Mouse (Mus musculus) yolk sac, embryonic 10.5 days (tissue): Measurements from ENCODE around the gene Smc3.
"Not testable (repeated sequence)": the region's sequence is repeated elsewhere in the genome, so short reads cannot be mapped to it uniquely, and the experiment has no call there.

ENCODE experiments used
- DNase-seq: peaks from one replicate; pipeline ENCODE4 v3.0.0-alpha.2; 2017; ENCODE audit warnings: low spot score

Smc3 gene

DNA sequence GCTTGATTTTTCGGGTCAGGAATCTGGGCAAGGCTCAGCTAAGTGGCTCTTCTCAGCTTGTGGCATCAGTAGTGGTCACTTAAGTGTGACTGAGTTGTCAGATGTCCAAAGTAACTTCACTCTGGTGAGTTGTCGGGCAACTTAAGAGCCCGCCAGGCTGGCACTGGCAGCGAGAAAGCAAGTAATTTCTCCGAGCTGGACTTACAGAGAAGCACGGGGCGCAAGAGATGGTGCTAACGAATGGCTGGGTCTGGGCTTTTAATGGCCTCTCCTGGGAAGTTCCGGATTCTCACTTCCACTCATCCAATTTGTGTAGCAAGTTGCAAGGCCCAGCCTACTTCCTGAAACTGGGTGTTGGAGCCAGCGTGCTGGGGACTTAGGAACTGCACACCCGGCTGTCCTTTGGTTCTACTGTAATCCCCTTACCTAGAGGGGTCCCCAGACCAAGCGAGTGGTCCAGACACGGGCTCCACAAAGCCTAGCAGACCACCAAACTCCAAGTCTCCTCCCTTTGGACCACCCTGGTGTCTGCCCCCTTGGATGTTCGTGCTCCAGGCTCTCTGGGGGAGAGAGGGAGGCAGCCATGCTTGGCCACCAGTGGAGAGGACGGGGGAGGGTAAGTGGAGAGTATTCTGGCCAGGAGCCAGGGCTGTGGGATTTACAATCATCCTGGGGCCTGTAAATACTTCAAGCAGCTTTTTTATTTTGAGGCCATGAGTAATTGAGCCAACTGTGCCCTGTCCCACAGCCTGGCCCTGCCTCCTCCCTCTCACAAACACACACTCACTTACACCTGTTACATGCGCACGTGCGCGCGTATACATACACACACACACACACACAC lies 53.6 kb downstream of the Smc3 start:
- DNase-seq, result peak; percentile 12

DNA sequence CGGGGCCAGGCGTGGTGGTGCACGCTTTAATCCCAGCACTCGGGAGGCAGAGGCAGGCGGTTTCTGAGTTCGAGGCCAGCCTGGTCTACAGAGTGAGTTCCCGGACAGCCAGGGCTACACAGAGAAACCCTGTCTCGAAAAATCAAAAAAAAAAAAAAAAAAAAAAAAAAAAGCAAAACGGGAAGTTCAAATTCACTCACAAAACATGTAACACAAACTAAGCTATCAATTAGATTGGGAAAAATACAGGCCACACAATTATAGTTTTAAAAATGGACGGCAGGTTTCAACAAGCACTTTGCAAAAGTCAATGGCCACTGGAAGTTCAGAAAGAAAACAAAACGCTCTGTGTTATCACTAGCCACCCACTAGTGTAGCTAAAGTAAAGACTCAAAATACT lies 56.2 kb downstream of the Smc3 start:
- DNase-seq, result not testable (repeated sequence)

DNA sequence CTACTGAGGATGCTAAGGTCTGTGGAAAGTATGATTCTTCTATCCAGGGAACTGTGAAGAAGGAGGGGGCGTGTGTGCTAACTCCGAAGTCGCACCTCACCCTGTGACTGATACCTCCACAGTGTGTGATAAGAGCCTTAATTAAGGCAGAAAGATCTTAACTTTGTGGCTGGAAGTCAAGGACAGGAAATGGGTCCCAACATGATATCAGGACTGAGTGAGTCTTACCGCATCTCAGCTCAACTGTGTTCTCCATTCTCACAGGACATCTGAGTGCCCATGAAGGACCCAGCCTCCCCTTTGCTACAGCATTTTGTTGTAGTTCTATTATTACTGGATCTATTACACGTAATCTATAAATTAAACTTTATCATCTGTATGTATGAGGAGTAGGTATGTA lies 57.2 kb downstream of the Smc3 start:
- DNase-seq, result no peak

DNA sequence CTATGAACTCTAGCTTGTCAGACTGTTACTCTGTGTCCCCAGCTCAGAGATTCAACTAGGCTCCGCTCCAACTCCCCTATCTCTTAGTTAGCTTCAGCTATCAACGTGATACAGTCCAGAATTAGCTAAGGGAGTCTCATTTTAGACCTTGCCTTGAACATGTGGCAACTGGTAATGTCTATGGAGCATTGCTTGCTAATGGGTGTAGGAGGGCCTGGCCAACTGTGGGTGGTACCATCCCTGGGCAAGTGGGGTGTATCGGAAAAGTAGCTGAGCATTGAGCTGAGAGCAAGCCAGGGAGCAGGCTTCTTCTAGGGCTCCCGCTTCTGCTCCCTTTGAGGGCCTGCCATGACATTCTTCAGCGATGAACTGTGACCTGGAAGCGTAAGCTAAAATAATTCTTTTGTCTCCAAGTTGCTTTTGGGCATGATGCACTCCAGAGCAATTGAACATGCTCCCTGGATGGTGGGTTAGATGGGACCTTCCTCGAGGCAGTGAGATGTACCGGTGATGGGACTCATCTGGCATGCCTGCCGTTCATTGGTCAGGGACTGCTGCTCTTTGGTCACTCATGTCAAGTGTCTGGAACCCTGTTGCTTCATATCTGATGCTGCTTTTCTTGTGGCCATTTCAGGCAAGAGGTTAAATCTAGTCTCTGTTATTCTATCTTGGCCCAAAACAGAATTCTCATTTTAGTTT lies 60.7 kb downstream of the Smc3 start:
- DNase-seq, result no peak

DNA sequence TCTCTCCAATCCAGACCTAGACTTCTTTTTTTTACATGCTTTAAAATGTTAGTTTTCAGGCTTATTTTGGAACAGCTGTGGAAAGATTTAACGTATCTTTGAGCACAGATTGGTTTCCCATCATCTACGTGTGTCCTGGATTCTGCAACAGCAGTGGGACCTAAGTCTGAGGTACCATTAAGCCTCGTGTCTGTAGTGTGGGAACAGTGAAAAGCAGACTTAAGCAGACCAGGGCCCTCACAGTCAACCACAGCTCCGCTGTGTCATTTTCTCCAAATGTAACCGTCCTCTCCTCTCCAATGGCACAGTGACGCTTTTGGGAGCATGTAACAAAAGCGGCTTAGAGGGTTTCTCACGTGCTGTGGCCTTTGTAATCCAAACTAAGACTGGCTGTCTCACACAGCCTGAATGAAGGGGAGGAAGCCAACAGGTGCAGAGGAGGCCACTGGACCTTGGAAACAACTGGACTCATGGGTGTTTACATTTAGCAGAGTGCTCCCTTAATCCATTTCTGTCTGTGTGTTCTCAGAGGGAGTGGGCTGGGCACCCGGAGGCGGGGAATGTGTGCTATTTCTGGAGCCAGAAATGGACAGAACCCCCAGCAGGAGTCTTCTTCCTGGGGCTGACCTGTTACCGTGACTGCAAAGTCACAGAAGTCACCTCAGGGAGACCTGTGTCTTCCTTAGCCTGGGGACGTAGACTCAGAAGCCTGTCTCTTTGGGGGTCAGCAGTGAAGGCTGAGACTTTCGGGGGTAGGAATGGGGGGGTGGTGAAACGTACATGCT lies 61.9 kb downstream of the Smc3 start:
- DNase-seq, result no peak

DNA sequence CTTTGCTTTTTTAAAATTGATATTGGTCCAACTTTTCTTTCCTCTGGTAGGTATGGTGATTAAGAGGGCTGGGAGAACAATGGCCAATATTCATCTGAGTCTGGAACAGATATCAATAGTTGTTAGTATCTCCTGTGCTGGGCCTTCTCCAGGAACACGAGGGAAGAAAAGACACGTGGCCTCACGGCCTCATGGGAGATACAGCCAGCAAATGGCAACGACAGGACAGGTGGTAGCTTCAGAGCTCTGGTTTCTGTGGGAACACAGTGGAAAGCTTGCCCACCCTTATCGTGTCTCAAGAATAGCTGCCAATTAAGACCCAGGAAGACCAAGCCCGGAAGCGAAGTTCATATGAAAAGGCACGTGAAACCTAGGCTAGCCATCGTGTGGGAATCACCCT lies 64.6 kb downstream of the Smc3 start:
- no peak for DNase-seq

DNA sequence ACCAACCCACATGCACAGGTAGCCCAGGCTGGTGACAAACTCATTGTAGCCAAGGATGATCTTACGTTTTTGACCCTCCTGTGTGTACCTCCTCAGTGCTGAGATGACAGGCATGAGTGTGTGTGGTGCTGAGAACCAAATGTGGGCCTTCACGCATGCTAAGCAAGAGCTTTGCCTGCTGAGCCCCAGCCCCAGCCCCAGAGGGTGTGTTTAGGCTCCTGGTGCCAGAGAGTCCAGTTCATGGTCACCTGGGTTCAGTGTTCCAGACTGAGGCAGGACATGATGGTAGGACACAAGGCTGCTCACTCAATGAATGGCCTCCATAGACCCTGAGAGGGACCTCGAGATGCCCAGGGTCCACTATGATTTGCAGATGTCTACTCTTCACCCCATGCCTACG lies 65.2 kb downstream of the Smc3 start:
- DNase-seq, result no peak

DNA sequence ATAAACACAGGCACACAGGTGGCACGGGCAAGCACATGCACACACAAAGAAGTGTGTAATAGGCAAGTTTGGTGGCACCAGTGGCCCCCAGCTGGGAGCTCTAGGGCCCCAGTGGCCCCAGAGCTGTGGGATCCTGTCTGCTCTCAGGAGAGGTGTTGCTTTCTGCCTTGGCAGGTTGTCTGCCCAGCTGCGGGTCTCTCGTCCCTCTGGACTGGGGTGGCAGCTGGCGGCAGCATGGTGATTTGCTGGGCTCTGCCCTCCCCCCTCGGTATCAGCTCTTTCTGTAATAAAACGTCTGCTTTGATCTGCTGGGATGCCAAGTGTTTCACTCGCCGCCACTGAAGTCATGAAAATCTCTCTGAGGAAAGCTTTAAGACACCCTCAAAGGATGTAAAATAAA lies 66.5 kb downstream of the Smc3 start:
- no peak for DNase-seq

DNA sequence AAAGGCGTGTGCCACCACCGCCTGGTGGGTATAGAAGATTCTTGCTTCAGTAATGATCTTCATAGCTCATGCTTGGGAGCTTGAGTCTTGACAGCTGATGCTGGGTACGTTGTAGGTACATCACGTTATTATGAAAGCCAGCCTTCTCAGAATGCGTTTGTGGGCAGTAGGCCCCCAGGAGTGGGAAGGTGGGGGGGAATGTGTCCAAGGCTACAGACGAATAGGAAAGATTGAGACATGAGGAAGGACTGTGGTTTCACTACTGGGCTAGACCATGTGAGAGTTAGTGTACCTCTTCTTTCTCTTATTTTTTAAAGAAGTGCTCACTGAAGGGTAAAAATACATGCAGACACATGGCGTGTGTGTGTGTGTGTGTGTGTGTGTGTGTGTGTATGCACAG lies 68.6 kb downstream of the Smc3 start:
- DNase-seq, result no peak

DNA sequence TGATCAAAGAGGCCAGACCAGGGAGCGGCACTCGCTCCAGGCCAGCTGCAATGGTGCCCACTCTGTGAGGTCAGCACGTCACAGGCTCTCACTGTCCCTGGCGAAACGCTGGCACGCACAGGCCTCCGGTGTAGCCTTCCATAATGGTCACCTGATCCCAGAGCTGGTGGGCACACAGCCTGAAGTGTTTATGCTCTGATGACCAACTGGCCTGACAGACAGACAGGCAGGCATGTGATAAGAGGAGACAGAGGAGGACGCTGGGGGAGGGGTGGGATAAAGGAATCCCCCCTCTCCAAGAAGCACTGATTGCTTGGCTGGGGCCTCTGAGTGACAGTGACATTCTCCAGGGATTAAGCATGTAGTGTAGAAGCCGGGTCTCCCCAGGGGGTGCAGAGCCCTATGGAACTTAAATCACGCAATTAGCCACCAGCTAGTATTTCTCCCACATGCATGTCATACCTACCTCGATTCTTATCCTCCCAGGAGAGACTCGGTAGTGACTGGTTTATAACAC lies 70.5 kb downstream of the Smc3 start:
- DNase-seq, result no peak

DNA sequence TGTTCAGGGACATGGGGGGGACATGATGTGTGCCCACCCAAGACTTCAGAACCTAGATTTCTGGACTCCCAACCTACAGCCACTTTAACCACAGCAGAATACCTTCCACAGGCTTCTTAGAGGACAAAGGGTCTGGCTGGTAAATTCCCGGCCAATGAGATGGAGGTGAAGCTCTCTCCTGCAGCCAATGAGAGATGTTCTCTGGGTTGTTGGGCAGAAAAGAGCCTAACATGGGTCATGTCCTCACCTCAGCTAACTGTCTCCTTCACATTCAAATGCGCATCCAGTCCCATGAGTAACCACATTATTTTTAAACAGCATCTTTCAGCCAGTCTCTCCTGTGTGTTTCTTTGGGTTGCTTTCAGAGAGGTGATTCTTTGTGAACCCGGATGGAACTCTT lies 71.2 kb downstream of the Smc3 start:
- no peak for DNase-seq

DNA sequence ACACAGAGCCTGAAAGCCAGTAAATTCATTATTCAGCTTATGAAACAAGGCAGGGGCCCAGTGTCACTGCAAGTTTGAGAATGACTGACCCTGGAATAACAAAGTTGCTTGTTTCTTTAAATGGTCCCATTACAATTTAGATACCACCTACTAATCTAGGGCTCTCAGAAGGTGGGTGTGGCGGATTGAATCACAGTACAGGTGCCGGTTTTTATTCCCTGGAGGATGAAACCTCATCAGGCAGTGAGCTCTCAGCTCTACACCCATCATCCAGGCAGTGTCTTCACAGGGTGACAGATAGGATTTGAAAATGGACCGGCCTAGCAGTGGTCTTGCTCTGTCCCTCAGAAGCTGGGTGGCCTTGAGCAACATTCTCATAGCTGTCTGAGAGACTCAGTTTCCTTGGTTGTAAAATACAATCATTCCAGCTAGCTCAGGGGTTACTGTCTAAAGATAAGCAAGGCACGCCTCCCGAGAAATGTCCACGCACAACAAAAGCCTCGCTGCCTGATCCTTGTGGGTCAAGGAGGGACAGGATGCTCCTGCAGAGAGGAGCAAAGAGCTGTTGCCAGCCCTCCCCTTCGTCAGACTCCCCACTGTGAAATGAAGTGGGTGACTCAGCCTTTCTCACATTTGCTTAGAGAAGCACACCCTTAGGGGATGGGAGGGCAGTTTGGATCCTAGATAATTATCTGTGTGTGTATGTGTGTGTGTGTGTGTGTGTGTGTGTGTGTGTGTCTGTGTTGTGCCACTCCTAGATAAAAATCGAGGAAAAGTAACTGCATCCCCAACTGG lies 74.1 kb downstream of the Smc3 start:
- DNase-seq, result no peak

DNA sequence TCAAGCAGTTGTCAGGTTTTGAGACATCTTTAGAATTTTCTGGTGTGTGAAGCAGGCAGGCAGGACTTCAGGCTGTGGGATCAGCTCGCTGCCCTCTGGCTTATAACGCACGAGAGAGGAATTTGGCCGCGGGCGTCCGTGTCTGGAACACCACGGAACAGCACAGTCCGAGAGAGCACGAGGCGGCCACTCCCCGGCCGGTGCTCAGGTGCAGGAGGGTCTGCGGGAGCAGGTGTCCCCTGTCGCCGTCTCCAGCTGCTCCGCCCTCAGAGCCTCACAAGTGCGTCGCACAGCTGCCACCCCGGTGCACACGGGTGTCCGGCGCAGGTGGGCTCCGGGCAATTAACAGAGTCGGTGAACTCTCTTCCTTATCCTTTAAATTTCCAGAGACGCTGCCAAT lies 76.0 kb downstream of the Smc3 start:
- no peak for DNase-seq

DNA sequence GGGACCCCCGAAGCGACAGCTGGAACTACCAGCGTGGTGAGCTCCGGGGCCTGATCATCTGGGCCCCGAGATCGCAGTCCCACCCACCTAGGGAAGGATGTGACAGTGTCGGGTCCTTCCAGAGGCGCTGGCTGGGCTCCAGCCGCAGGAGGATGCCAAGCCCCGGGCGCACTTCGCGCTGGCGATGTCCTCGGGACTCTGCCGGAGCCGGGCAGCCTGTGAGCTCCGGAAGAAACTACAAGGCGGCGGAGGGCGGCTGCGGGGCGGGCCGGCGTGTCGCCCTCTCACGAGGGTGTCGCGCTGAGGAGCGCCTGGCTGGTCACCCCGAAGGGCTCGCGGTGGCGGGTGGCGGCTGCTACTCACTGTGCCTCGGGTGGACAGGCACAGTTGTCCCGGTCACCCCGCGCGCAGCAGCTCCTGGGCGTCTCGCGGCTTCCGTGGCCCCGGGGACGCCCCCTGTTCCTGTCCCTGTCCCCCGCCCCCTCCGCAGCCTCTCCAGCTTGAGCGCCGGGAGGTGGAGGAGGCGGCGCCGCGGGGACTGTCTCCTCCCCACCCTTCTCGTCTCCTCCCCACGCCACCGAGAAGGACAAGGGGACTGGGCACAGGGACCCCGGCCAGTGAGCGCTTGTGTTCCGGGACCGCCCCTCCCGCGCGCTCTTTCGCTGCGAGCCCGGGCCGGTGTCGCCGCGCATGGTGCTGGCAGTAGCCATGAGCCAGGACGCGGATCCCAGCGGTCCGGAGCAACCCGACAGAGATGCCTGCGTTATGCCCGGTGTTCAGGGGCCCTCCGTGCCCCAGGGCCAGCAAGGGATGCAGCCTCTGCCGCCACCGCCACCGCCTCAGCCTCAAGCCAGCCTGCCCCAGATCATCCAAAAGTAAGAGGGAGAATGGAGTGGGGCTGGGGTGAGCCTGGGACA lies 76.8 kb downstream of the Smc3 start, which contains the start of gene Rbm20:
Gene Rbm20 (plus strand): TSS at position 589 of the 917 bp plus-strand sequence.
- peak; percentile 43 for DNase-seq

DNA sequence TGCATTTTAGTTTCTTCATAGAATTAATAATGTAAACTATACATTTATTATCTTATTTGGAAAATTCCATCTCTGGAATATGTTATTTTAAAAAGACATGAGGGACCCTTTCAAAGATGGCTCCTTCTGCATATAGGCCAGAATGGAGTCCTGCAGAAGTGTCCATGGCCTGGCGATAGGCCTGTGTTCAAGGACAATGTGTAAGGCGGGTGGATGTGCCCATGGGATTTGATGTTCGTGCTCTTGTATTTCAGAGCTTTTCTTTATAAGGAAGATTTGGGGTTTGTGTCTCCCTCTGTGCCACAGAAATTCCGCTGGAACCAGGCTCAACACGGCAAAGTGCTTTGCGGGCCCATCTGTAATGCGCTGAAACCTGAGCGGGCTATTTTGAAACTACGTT lies 79.0 kb downstream of the Smc3 start:
- DNase-seq, result no peak

DNA sequence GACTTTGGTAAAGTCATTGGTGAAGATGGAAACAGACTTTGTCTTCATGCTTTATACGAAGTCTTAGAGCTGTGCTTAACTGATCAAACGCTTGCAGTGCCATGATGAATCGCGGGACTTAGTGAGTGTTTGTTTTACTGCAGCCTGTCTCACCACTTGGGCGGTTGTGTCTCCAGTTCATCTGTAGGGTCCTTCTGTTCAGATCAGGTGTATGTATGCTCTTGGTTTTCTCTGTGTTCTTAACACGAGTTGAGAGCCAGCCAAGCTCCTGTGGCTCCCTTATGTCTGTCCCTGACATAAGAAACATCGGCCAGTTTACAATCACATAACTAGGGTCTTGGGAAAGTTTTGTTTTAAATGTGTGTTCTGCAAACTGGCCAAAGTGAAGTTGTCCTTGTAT lies 79.8 kb downstream of the Smc3 start:
- DNase-seq, result no peak

DNA sequence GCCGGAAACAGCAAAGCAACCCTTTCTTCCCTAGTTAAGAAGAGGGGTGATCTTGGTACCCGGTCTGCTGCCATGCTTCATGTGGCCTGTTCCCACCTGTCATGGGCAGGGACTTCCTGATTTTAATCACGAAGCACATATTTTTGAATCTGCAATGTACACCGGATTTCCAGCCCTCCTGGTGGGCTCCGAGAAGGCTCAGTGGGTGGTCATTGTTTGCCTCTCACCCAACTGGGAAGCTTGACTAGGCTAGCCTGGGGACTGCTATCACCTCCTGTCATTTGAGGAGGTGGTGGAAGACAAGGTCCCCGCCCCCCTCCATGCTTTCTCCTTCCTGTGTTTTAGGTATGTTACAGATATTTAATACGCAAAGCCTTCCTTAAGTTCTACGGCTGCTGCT lies 82.2 kb downstream of the Smc3 start:
- no peak for DNase-seq

DNA sequence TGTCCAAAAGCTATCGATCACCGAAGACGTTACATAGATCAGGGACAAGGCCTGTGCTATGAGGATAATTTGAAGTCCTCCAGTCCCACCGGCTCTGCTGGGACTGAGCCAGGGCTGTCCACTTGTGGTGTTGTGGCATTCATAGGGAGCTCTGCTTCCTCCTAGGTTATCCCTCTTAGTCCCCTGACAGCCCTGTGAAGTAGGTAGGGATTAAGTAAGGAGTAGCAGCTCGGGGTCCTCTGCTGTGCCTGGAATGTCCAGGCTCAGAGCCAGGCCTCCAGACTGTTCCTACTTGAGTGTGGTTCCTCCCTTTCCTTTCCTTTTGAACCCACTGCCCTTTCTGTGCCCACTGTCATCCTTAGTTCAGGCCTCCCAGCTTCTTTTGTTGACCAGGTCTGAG lies 87.4 kb downstream of the Smc3 start:
- no peak for DNase-seq

DNA sequence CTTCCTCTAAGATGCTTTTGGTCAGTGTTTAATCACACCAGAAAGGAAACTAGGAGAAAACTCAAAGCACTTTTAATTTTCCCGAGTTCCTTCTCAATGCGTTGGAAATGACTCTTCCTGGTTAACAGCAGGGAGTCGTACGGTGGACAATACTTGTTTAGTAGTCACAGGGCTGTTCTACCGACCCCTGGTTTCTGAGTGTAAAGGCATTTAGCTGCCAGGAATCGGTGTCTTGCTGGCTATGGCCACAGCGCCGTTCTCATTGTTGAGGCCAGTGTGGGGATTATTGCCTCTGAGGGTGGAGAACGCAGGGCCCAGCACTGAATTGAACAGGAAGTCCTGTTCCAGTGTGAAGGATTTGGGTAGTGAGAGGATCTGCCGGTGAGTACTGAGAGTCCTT lies 90.6 kb downstream of the Smc3 start:
- no peak for DNase-seq

DNA sequence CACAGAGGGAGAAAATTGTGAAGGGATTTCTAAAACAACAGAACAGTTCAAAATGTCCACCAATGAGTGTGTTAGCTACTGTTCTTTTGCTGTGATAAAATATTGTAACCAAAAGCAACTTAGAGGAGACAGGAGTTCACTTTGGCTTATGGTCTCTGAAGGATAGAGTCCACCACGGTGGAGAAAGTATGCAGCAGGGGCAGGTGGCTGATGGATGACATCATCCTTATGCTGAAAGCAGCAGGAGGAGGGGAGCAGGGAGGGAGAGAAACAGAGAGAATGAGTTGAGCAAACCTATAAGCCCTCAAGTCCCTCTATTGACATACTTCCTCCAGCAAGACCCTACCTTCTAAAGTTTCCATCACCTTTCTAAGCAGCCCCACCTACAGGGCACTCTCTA lies 93.8 kb downstream of the Smc3 start:
- no peak for DNase-seq
